Mouse (Mus musculus): ENCODE results near the gene Slc35f4.

The Slc35f4 gene

GRCm38 (mm10) chr14:49525931-49526291, at the start of gene Slc35f4:
Gene Slc35f4 (minus strand): TSS chr14:49526046.
- no peak for DNase-seq (ENCODE audit: low read depth, low spot score)

- DNase-seq (ENCODE audit: low read depth, low spot score), result no peak
Measured at GRCm38 (mm10) chr14:49568369-49568768, 42.5 kb upstream of the Slc35f4 start.

GRCm38 (mm10) chr14:49560706-49561105, 34.9 kb upstream of the Slc35f4 start:
- no peak for DNase-seq (ENCODE audit: low read depth, low spot score)

- DNase-seq (ENCODE audit: low read depth, low spot score), result no peak
Measured at GRCm38 (mm10) chr14:49540104-49540503, 14.3 kb upstream of the Slc35f4 start.

- DNase-seq (ENCODE audit: low read depth, low spot score), result no peak
Measured at GRCm38 (mm10) chr14:49525176-49525930, 493 bp downstream of the Slc35f4 start.

GRCm38 (mm10) chr14:49524665-49525064, 1.2 kb downstream of the Slc35f4 start:
- no peak for DNase-seq (ENCODE audit: low read depth, low spot score)

GRCm38 (mm10) chr14:49515096-49515665, 10.7 kb downstream of the Slc35f4 start:
- DNase-seq (ENCODE audit: low read depth, low spot score), result no peak

- no peak for DNase-seq (ENCODE audit: low read depth, low spot score)
Measured at GRCm38 (mm10) chr14:49514137-49514536, 11.7 kb downstream of the Slc35f4 start.

- no peak for DNase-seq (ENCODE audit: low read depth, low spot score)
Measured at GRCm38 (mm10) chr14:49495192-49495591, 30.7 kb downstream of the Slc35f4 start.

GRCm38 (mm10) chr14:49493793-49494192, 32.1 kb downstream of the Slc35f4 start:
- DNase-seq (ENCODE audit: low read depth, low spot score), result no peak

- DNase-seq (ENCODE audit: low read depth, low spot score), result no peak
Measured at GRCm38 (mm10) chr14:49492506-49492905, 33.3 kb downstream of the Slc35f4 start.

GRCm38 (mm10) chr14:49476602-49477001, 49.2 kb downstream of the Slc35f4 start:
- DNase-seq (ENCODE audit: low read depth, low spot score), result no peak

GRCm38 (mm10) chr14:49461761-49462160, 64.1 kb downstream of the Slc35f4 start:
- no peak for DNase-seq (ENCODE audit: low read depth, low spot score)

- no peak for DNase-seq (ENCODE audit: low read depth, low spot score)
Measured at GRCm38 (mm10) chr14:49460799-49461198, 65.0 kb downstream of the Slc35f4 start.

GRCm38 (mm10) chr14:49454283-49454914, 71.4 kb downstream of the Slc35f4 start:
- no peak for DNase-seq (ENCODE audit: low read depth, low spot score)

GRCm38 (mm10) chr14:49453782-49454181, 72.1 kb downstream of the Slc35f4 start:
- no peak for DNase-seq (ENCODE audit: low read depth, low spot score)

- DNase-seq (ENCODE audit: low read depth, low spot score), result no peak
Measured at GRCm38 (mm10) chr14:49447669-49448068, 78.2 kb downstream of the Slc35f4 start.

GRCm38 (mm10) chr14:49446461-49446860, 79.4 kb downstream of the Slc35f4 start:
- no peak for DNase-seq (ENCODE audit: low read depth, low spot score)

GRCm38 (mm10) chr14:49436811-49437210, 89.0 kb downstream of the Slc35f4 start:
- DNase-seq (ENCODE audit: low read depth, low spot score), result no peak

GRCm38 (mm10) chr14:49431821-49432220, 94.0 kb downstream of the Slc35f4 start:
- DNase-seq (ENCODE audit: low read depth, low spot score), result no peak

- no peak for DNase-seq (ENCODE audit: low read depth, low spot score)
Measured at GRCm38 (mm10) chr14:49392482-49392881, 133.4 kb downstream of the Slc35f4 start.

GRCm38 (mm10) chr14:49362161-49362560, 163.7 kb downstream of the Slc35f4 start:
- DNase-seq (ENCODE audit: low read depth, low spot score), result no peak

GRCm38 (mm10) chr14:49355561-49355960, 170.3 kb downstream of the Slc35f4 start:
- DNase-seq (ENCODE audit: low read depth, low spot score), result no peak
